Mouse (Mus musculus) midbrain, embryonic 14.5 days (tissue): ENCODE data around the gene Sema5a. TPM values are rescaled to one million over a fixed set of nuclear protein-coding genes. Genes with fewer than 3 reads are reported as not detected.

Experiments used
- ATAC-seq: fragments of 200-750 bp; cut with Nextera tagmentation; 2 replicates; pipeline ENCODE4 v1.8.0; 2017; ENCODE audit warnings: moderate number of reproducible peaks, moderate library complexity; ENCODE audit not compliant: low FRiP score, low TSS enrichment
- DNase-seq: peaks from one replicate; pipeline ENCODE4 v3.0.0-alpha.2; 2015
- H3K27ac ChIP-seq: fragments of 300-500 bp; sonication (generic); replicated peaks from 2 replicates; pipeline ENCODE4 v1.5.1; 2014; ENCODE audit warnings: mild to moderate bottlenecking, low read depth, low read length, moderate library complexity
- H3K27me3 ChIP-seq: fragments of 300-500 bp; sonication (generic); 2 replicates; pipeline ENCODE4 v1.6.1; 2014; ENCODE audit warnings: low read length, control low read depth, mixed read lengths; ENCODE audit not compliant: control insufficient read depth, insufficient read depth
- H3K36me3 ChIP-seq: fragments of 300-500 bp; sonication (generic); 2 replicates; pipeline ENCODE4 v1.6.1; 2014; ENCODE audit warnings: low read length, control low read depth; ENCODE audit not compliant: control insufficient read depth, insufficient read depth
- H3K4me1 ChIP-seq: fragments of 300-500 bp; sonication (generic); 2 replicates; pipeline ENCODE4 v1.6.1; 2014; ENCODE audit warnings: mild to moderate bottlenecking, antibody characterized with exemption, low read length, control low read depth; ENCODE audit not compliant: control insufficient read depth, insufficient read depth
- H3K4me2 ChIP-seq: fragments of 300-500 bp; sonication (generic); 2 replicates; pipeline ENCODE4 v1.6.1; 2014; ENCODE audit warnings: mild to moderate bottlenecking, low read length, moderate library complexity
- H3K4me3 ChIP-seq: fragments of 300-500 bp; sonication (generic); replicated peaks from 2 replicates; pipeline ENCODE4 v1.5.1; 2014; ENCODE audit warnings: low read depth, low read length
- H3K9ac ChIP-seq: fragments of 300-500 bp; sonication (generic); replicated peaks from 2 replicates; pipeline ENCODE4 v1.6.1; 2014; ENCODE audit warnings: mild to moderate bottlenecking, low read length, moderate library complexity
- H3K9me3 ChIP-seq: fragments of 300-500 bp; sonication (generic); 2 replicates; pipeline ENCODE4 v1.6.1; 2016; ENCODE audit warnings: low read length, control low read depth, mixed read lengths; ENCODE audit not compliant: control insufficient read depth
- WGBS: fragments of 180-500 bp; shearing (Covaris S2); extraction: QIAGEN DNeasy Blood & Tissue Kit; methylation state at CpG from one replicate; pipeline ENCODE4 v1.1.7; 2014; 5-methylcytosine and 5-hydroxymethylcytosine counted together
- polyA plus RNA-seq: library from polyadenylated mRNA; unstranded; fragments of >200 nt; fragmentation: Nextera tagmentation; extraction: Ambion mirVana; gene quantifications from 2 replicates; pipeline ENCODE4 v1.2.1, GENCODE M21; 2014

Sema5a gene
- polyA plus RNA-seq, 1 experiment from 2014 or later = 6.1 TPM

DNA sequence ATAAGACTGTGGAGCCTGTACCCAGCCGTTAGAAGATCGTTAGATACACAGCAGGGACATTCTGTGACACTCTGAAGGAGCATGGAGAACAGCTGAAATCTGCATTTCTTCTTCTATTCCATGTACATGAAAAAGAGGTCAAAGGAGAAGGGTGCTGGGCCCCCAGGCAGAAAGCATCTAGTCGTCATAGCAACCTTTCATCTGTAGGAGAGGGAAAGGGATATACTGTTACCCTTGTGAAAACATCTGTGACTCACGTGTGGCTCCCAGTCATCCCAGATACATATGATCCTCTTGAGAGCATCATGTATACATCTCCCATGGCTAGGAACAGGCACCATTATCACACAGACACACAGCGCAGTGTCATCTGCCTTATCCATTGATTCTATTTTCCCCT, 16.3 kb downstream of the Sema5a start:
- WGBS = 45% methylated on average over 5 of the region's 5 CpGs
- Histone ChIP-seq H3K9ac (no peak overlapping the region), H3K27me3 (no peaks in the 10 kb centered on the region), H3K9me3 (no peaks in the 10 kb centered on the region), H3K36me3 (no peaks in the 10 kb centered on the region), H3K27ac (no peak overlapping the region), H3K4me3 (no peak overlapping the region), H3K4me2 (no peak overlapping the region), H3K4me1 (peaks cover 16% of the 10 kb centered on the region)
- no peak for ATAC-seq
- no peak for DNase-seq

DNA sequence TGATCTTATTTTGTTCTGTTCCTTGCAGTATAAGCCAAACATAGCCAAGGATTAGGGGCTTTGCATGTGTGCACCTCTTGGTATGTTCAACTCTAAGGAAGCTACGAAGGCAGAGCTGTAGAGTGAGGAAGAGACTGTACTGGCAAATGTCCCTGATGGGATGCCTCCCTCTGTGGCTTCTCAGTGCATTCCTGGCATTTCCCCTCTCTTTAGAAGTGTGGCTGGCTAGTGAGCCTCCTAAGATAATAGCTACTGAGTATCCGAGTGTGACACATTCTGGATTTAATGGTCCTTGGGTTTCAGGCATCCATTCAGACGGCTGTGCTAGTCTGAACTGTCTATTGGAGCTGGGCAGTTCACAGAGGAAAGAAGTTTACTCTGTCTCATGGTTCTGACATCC, 19.0 kb downstream of the Sema5a start:
- no peaks in the 10 kb centered on the region for H3K27me3 ChIP-seq
- WGBS = 38% methylated on average over 3 of the region's 3 CpGs
- DNase-seq (no peak), ATAC-seq (no peak)
- H3K4me3 ChIP-seq = no peak overlapping the region
- no peak overlapping the region for H3K27ac ChIP-seq
- peaks cover 16% of the 10 kb centered on the region for H3K4me1 ChIP-seq
- H3K4me2 ChIP-seq = no peak overlapping the region
- H3K9ac ChIP-seq = no peak overlapping the region
- H3K36me3 ChIP-seq = no peaks in the 10 kb centered on the region
- no peaks in the 10 kb centered on the region for H3K9me3 ChIP-seq

DNA sequence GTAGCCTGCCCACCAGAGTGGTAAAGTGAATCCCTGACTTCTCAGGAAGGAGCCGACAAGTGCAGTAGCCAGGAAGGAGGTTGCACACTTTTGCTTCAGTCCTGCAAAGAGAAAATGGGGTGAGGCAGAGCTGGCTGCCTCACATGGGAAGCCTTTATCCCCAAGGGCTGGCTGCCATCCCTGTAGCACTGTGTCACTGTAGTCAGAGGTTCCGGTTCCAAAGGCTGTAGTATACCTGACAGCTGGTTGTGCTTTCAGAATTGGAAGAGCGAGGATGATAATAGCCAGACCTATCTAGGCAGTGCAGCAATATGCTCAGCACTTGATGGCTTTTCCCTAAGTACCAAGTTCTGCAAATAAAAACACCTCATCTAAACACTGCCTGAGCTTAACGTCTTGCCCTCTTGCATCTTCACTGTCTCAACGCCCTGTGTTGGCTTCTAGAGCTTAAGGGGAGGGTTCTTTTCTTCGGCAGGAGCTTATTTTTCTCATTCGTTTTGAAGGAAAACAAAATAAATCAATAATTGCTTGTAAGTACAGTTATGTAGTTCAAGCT, 20.3 kb downstream of the Sema5a start:
- 91% methylated on average over 7 of the region's 7 CpGs for WGBS
- H3K4me3 ChIP-seq = no peak overlapping the region

DNA sequence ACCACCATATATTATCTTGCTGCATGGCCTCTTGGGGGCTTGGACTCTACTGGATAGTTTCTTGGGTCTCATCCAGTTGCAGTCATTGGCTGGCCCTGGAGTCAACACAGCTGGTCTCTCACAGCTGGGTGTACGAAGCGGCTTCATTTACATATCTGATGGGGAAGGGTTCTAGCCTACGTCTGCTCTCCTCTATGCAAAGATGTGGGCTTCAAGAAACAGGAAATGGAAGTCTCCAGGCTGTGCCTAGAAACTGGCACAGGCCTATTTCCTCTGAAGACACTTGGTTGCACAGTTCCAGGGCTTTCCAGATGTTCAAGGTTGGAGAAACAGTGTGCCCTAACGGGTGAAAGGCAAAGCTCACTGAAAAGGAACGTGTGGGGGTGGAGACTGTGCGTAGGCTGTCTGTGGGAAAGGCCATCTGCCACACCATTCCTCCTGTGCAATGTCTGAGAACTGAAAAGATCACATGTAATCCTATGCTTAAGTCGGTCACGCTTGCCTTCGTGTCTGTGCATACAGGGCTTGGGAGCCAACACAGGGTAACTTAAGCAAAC, 20.8 kb downstream of the Sema5a start:
- Histone ChIP-seq H3K4me3 (no peak overlapping the region), H3K9me3 (no peaks in the 10 kb centered on the region), H3K9ac (no peak overlapping the region), H3K27ac (no peak overlapping the region), H3K4me1 (peaks cover 15% of the 10 kb centered on the region), H3K4me2 (no peak overlapping the region), H3K36me3 (no peaks in the 10 kb centered on the region), H3K27me3 (no peaks in the 10 kb centered on the region)
- ATAC-seq = peak; percentile 15; the same call in 1 of the 2 replicates
- DNase-seq = peak; percentile 43
- WGBS = 32% methylated on average over 9 of the region's 9 CpGs

More for the DNA sequence above, 20.3 kb downstream of the Sema5a start:
- DNase-seq (no peak), ATAC-seq (no peak)
- Histone ChIP-seq H3K9me3 (no peaks in the 10 kb centered on the region), H3K27me3 (no peaks in the 10 kb centered on the region), H3K4me1 (peaks cover 16% of the 10 kb centered on the region), H3K4me2 (no peak overlapping the region), H3K9ac (no peak overlapping the region), H3K27ac (no peak overlapping the region), H3K36me3 (no peaks in the 10 kb centered on the region)

DNA sequence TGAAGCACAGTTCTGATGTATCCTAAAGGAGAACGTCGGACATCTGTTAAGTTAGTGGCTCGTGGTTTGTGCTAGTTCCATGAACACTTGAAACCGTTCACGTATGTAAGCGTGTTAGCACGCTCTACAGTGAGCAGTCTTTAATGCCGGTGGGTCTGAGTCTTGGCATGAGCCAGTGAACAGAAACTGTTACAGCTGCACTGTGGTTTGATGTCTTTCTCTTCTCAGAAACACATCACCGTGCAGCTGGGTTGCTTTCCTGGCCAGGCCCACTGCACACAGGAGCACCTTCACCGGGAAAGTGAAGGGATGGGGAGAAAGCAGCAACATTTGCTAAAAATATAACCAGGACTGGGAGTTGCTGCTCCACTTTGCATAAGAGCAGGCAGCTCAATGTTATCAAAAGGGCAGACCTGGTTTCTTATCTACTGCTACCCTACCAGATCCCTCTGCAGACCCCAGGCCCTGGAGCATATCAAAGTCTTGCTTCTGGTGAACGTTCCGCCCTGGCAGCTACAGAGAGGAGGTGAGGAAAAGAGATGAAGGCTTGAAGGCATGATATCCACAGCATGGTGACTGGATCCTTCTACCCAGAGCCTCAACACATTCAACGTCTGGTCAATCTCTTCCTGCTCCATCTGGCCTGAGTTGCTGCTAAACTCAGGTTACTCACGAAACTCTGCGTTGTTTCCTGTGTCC, 21.7 kb downstream of the Sema5a start:
- no peak overlapping the region for H3K4me3 ChIP-seq
- no peak overlapping the region for H3K27ac ChIP-seq
- H3K4me2 ChIP-seq = no peak overlapping the region
- 85% methylated on average over 15 of the region's 15 CpGs for WGBS
- no peak for ATAC-seq
- H3K9me3 ChIP-seq = no peaks in the 10 kb centered on the region
- no peaks in the 10 kb centered on the region for H3K27me3 ChIP-seq
- no peak for DNase-seq
- peaks cover 7% of the 10 kb centered on the region for H3K4me1 ChIP-seq
- H3K9ac ChIP-seq = no peak overlapping the region
- no peaks in the 10 kb centered on the region for H3K36me3 ChIP-seq

DNA sequence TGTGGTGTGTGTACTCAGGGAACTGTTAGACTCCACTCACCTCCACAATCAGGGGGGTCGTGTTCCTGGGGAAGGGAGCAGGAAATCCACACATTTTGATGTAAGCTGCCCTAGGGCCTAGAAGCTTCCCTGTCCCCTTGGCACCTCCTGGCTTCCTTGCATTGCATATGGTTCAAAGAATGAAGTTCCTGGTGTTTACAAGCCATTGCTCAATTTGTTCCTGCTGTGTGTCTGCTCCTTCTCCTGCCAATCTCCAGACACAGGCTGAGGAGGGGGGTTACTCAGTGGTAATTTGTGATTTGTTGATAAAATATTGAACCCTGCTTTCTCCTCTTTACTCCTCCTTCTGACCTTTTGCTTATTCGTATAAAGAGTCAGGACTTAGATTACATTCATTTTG, 25.5 kb downstream of the Sema5a start:
- Histone ChIP-seq H3K27ac (no peak overlapping the region), H3K9ac (no peak overlapping the region), H3K4me3 (no peak overlapping the region), H3K4me2 (no peak overlapping the region), H3K4me1 (0 out of 2 replicates have a peak, but pooled peaks cover 3% of the 10 kb centered on the region), H3K27me3 (no peaks in the 10 kb centered on the region), H3K36me3 (no peaks in the 10 kb centered on the region), H3K9me3 (no peaks in the 10 kb centered on the region)
- ATAC-seq (no peak), DNase-seq (no peak)
- 60% methylated on average over 2 of the region's 2 CpGs for WGBS

DNA sequence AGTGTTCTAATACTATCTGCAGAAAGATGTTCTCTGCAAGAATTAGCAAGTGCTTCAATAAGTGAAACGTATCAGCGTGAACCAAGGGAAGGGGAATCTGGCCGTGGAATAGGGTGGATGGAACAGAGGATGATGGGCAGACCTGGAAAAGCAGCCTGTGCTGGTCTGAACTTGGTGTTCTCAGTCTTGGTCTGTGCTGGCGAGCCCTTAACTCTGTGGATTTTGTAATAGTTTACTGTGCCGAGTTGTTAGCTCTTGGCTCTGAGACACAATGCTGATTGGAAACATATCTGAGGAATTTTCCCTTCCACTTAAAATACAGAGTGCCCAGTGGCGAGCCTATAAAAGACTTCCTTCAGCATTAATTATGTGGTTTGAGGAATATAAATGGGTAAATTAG, 29.3 kb downstream of the Sema5a start:
- Histone ChIP-seq H3K4me3 (no peak overlapping the region), H3K27me3 (no peaks in the 10 kb centered on the region), H3K9ac (no peak overlapping the region), H3K27ac (no peak overlapping the region), H3K36me3 (no peaks in the 10 kb centered on the region), H3K4me2 (no peak overlapping the region), H3K9me3 (no peaks in the 10 kb centered on the region), H3K4me1 (peaks cover 4% of the 10 kb centered on the region; the same call in 1 of the 2 replicates)
- WGBS = 88% methylated on average over 6 of the region's 6 CpGs
- no peak for ATAC-seq
- DNase-seq = no peak

DNA sequence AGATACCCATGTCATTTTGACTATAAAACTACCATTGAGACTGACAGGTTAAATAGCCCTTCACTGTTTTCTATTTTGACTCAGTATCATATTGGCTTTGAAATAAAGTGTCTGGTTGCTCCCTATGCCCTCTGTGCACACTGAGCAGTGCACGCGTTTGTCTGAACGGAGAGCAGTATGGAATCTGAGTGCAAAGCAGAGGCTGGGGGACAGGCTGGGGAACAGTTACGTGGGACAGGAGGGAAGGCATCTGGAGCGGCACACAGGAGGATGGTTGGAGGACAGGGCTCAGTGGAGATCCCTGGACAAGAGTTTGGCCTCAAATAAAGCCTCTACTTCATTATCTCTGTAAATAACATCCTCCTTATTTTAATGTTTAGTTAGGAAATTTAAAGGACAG, 30.4 kb downstream of the Sema5a start:
- peaks cover 4% of the 10 kb centered on the region; the same call in 1 of the 2 replicates for H3K4me1 ChIP-seq
- H3K4me2 ChIP-seq = no peak overlapping the region
- H3K9ac ChIP-seq = no peak overlapping the region
- WGBS = 91% methylated on average over 5 of the region's 5 CpGs
- no peaks in the 10 kb centered on the region for H3K9me3 ChIP-seq
- H3K27me3 ChIP-seq = no peaks in the 10 kb centered on the region
- no peaks in the 10 kb centered on the region for H3K36me3 ChIP-seq
- ATAC-seq (no peak), DNase-seq (no peak)
- no peak overlapping the region for H3K27ac ChIP-seq
- H3K4me3 ChIP-seq = no peak overlapping the region

DNA sequence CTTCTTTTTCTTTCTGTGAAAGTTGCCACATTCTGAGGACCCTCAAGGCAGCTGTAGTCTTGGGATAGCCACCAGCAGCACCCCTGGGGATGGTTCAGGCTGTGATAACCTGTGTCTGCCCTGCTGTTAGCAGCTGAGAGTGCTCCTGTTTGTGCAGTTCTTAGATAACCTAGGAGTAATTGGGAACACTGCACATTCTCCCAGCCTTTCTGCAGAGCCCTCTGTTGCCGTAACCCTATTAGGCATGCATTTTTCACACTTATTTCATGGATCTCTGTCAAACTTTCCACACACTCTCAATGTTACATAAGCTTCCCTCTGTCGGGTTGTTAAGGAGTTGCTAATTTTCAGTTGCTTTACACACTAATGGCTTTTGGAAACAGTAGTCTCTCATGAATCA, 34.0 kb downstream of the Sema5a start:
- DNase-seq (no peak), ATAC-seq (peak; percentile 24; the same call in 1 of the 2 replicates)
- no peak overlapping the region for H3K4me3 ChIP-seq
- H3K9me3 ChIP-seq = no peaks in the 10 kb centered on the region
- no peak overlapping the region for H3K27ac ChIP-seq
- no peaks in the 10 kb centered on the region for H3K36me3 ChIP-seq
- H3K4me2 ChIP-seq = no peak overlapping the region
- WGBS = 23% methylated on average over 2 of the region's 2 CpGs
- peaks cover 4% of the 10 kb centered on the region; the same call in 1 of the 2 replicates for H3K4me1 ChIP-seq
- H3K27me3 ChIP-seq = no peaks in the 10 kb centered on the region
- no peak overlapping the region for H3K9ac ChIP-seq
